Mouse (Mus musculus): ENCODE data around the gene Mtnr1b.

DNA sequence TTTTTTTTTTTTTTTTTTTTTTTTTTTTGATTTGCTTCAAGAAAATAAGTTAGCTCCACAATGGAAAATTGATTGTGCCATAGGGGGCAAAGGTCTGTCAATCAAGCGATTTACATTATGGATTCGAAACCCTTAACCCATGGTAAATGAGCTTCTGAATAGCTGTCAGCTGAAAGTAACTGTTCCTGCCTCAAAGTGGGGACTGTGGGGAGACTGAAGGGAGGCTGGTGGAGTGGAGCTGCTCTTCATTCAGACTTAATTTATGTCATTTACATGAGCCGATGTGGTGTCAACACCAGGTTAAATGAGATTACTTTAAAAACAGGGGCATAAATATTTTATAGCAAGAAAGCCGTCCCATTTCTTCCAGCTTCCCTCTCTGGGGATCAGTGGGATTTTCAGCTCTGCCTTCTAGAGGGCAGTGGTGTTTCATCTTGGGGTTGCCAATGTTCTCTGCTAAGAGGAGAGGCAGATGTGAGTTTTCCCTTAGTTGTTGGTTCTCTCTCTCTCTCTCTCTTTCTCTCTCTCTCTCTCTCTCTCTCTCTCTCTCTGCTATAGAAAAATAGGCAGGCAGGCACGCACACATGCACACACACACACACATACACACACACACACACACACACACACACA, 45.1 kb upstream of the Mtnr1b start:
- TF ChIP-seq CTCF (IDR thresholded peaks at IDR 0.05; ENCODE audit: low read depth) (no peak), EP300 (IDR thresholded peaks at IDR 0.05; ENCODE audit: low read depth) (no peak)
